Comparison of ENCODE assay signal across 14 mouse cellular contexts in genomic region chr9:107746679-107747078, GRCm38 (mm10). TPM values are rescaled to one million over a fixed set of nuclear protein-coding genes. Genes with fewer than 3 reads are reported as not detected.
DNase-seq lines count a peak whose midpoint lies in the region; ATAC-seq and TF ChIP-seq lines count a peak whose summit lies in the region.
"Had no signal": no experiment of that assay in that cellular context is flagged by ENCODE, and none has a peak within 500 bp of the region (broad histone marks: within the 10 kb centered on the region; RNA-seq: fewer than 3 reads in every experiment).

No protein-coding gene starts in this region.

- TF ChIP-seq EP300 in heart, postnatal 0 days (IDR thresholded peaks at IDR 0.05; ENCODE audit: low read depth), result no peak

- no peak for ATAC-seq in heart, postnatal 0 days (ENCODE audit: insufficient read depth, low read depth)
- no peak for ATAC-seq in heart, embryonic 11.5 days (replicated peaks; ENCODE audit: insufficient number of reproducible peaks, low FRiP score, low TSS enrichment)
- no peak for ATAC-seq in midbrain, postnatal 0 days (ENCODE audit: low FRiP score)
- no peak for ATAC-seq in midbrain, embryonic 11.5 days (ENCODE audit: low FRiP score)
- ATAC-seq: hindbrain, embryonic 16.5 days; midbrain, embryonic 15.5 days had no signal

- no peak overlapping the region for H3K4me3 ChIP-seq in heart, postnatal 0 days (ENCODE audit: low read depth, low read length)
- no peak overlapping the region for H3K4me3 ChIP-seq in heart, embryonic 11.5 days (ENCODE audit: low read depth, low read length)
- H3K4me3 ChIP-seq in midbrain, postnatal 0 days (ENCODE audit: low read depth, low read length), result no peak overlapping the region
- no peak overlapping the region for H3K4me3 ChIP-seq in midbrain, embryonic 11.5 days (ENCODE audit: low read depth, low read length)
- H3K4me3 ChIP-seq in embryonic facial prominence, embryonic 10.5 days, result no peak overlapping the region
- H3K4me3 ChIP-seq: erythroblast, embryonic 14.5 days; midbrain, embryonic 15.5 days; neural tube, embryonic 13.5 days had no signal

- H3K36me3 ChIP-seq in heart, postnatal 0 days (replicated peaks; ENCODE audit: control insufficient read depth, insufficient read depth, low read length), result peaks cover 98% of the 10 kb centered on the region
- peaks cover 90% of the 10 kb centered on the region for H3K36me3 ChIP-seq in heart, embryonic 11.5 days (ENCODE audit: control insufficient read depth, insufficient read depth, low read length)
- H3K36me3 ChIP-seq in midbrain, postnatal 0 days (ENCODE audit: insufficient read depth, low read length), result peaks cover 94% of the 10 kb centered on the region
- H3K36me3 ChIP-seq in midbrain, embryonic 11.5 days (ENCODE audit: control insufficient read depth, insufficient read depth, low read length), result peaks cover 78% of the 10 kb centered on the region
- peaks cover 100% of the 10 kb centered on the region for H3K36me3 ChIP-seq in embryonic facial prominence, embryonic 10.5 days (replicated peaks)

- no peak overlapping the region for H3K27ac ChIP-seq in heart, postnatal 0 days (ENCODE audit: low read depth)
- H3K27ac ChIP-seq in heart, embryonic 11.5 days (ENCODE audit: low read depth, low read length), result no peak overlapping the region
- H3K27ac ChIP-seq in midbrain, postnatal 0 days (ENCODE audit: low read depth, low read length), result no peak overlapping the region
- no peak overlapping the region for H3K27ac ChIP-seq in midbrain, embryonic 11.5 days (ENCODE audit: low read depth, low read length)
- H3K27ac ChIP-seq in embryonic facial prominence, embryonic 10.5 days (replicated peaks), result no peak overlapping the region
- H3K27ac ChIP-seq: midbrain, embryonic 15.5 days; neural tube, embryonic 13.5 days had no signal

- 0 out of 2 replicates have a peak, but pooled peaks have one; percentile 10 for TF ChIP-seq CTCF in heart, postnatal 0 days (IDR thresholded peaks at IDR 0.05; ENCODE audit: low read depth)
- TF ChIP-seq CTCF in midbrain, postnatal 0 days (IDR thresholded peaks at IDR 0.05), result peak; percentile 54

- H3K4me1 ChIP-seq in heart, postnatal 0 days (ENCODE audit: control insufficient read depth, insufficient read depth), result no peaks in the 10 kb centered on the region
- no peaks in the 10 kb centered on the region for H3K4me1 ChIP-seq in heart, embryonic 11.5 days (ENCODE audit: control insufficient read depth, insufficient read depth, low read length)
- no peaks in the 10 kb centered on the region for H3K4me1 ChIP-seq in midbrain, postnatal 0 days (ENCODE audit: insufficient read depth, low read length)
- no peaks in the 10 kb centered on the region for H3K4me1 ChIP-seq in midbrain, embryonic 11.5 days (ENCODE audit: control insufficient read depth, insufficient read depth, low read length)
- H3K4me1 ChIP-seq in embryonic facial prominence, embryonic 10.5 days, result no peaks in the 10 kb centered on the region
- H3K4me1 ChIP-seq: midbrain, embryonic 15.5 days; neural tube, embryonic 13.5 days had no signal

- H3K27me3 ChIP-seq in heart, postnatal 0 days (ENCODE audit: control insufficient read depth, insufficient read depth, low read length), result no peaks in the 10 kb centered on the region
- H3K27me3 ChIP-seq in heart, embryonic 11.5 days (ENCODE audit: control insufficient read depth, insufficient read depth, low read length), result no peaks in the 10 kb centered on the region
- H3K27me3 ChIP-seq in midbrain, postnatal 0 days (ENCODE audit: insufficient read depth, low read length), result no peaks in the 10 kb centered on the region
- no peaks in the 10 kb centered on the region for H3K27me3 ChIP-seq in midbrain, embryonic 11.5 days (ENCODE audit: control insufficient read depth, insufficient read depth, low read length)
- H3K27me3 ChIP-seq in embryonic facial prominence, embryonic 10.5 days (replicated peaks; ENCODE audit: low read depth, poor library complexity, severe bottlenecking), result no peaks in the 10 kb centered on the region
- H3K27me3 ChIP-seq: midbrain, embryonic 15.5 days; neural tube, embryonic 13.5 days had no signal

- WGBS in heart, postnatal 0 days, result 92% methylated on average over 3 of the region's 3 CpGs
- 87% methylated on average over 3 of the region's 3 CpGs for WGBS in heart, embryonic 11.5 days (ENCODE audit: insufficient replicate concordance)
- 96% methylated on average over 3 of the region's 3 CpGs for WGBS in midbrain, postnatal 0 days
- WGBS in midbrain, embryonic 11.5 days, result 91% methylated on average over 3 of the region's 3 CpGs
- WGBS in embryonic facial prominence, embryonic 10.5 days, result 95% methylated on average over 3 of the region's 3 CpGs

- H3K4me2 ChIP-seq in heart, postnatal 0 days (ENCODE audit: low read depth, low read length), result no peak overlapping the region
- H3K4me2 ChIP-seq in heart, embryonic 11.5 days, result no peak overlapping the region
- H3K4me2 ChIP-seq in midbrain, postnatal 0 days (ENCODE audit: low read depth, low read length, poor library complexity, severe bottlenecking), result no peak overlapping the region
- H3K4me2 ChIP-seq in midbrain, embryonic 11.5 days, result no peak overlapping the region
- H3K4me2 ChIP-seq: midbrain, embryonic 15.5 days; neural tube, embryonic 13.5 days had no signal

- no peak overlapping the region for H3K9ac ChIP-seq in heart, postnatal 0 days (replicated peaks; ENCODE audit: low read depth, low read length)
- H3K9ac ChIP-seq in heart, embryonic 11.5 days (ENCODE audit: low read depth, low read length), result no peak overlapping the region
- no peak overlapping the region for H3K9ac ChIP-seq in midbrain, postnatal 0 days (replicated peaks; ENCODE audit: low read length, poor library complexity, severe bottlenecking)
- H3K9ac ChIP-seq in midbrain, embryonic 11.5 days (ENCODE audit: low read length), result no peak overlapping the region
- H3K9ac ChIP-seq: midbrain, embryonic 15.5 days; neural tube, embryonic 13.5 days had no signal

- no peaks in the 10 kb centered on the region for H3K9me3 ChIP-seq in heart, postnatal 0 days (replicated peaks; ENCODE audit: control insufficient read depth, low read length)
- H3K9me3 ChIP-seq in heart, embryonic 11.5 days (replicated peaks; ENCODE audit: control insufficient read depth, low read length), result no peaks in the 10 kb centered on the region
- no peaks in the 10 kb centered on the region for H3K9me3 ChIP-seq in midbrain, postnatal 0 days (ENCODE audit: low read length)
- no peaks in the 10 kb centered on the region; the same call in 1 of the 2 replicates for H3K9me3 ChIP-seq in midbrain, embryonic 11.5 days (ENCODE audit: control insufficient read depth, low read length)
- peaks cover 4% of the 10 kb centered on the region; the same call in 1 of the 2 replicates for H3K9me3 ChIP-seq in embryonic facial prominence, embryonic 10.5 days
- H3K9me3 ChIP-seq: G1E; midbrain, embryonic 15.5 days; neural tube, embryonic 13.5 days had no signal

- no peak for DNase-seq in heart, postnatal 0 days (ENCODE audit: low spot score)
- DNase-seq in midbrain, postnatal 0 days (ENCODE audit: low spot score), result no peak
- DNase-seq in midbrain, embryonic 11.5 days (ENCODE audit: low spot score, missing footprints), result no peak
- DNase-seq in ZHBTc4 (ENCODE audit: low read depth, low spot score), result peak; percentile 54
- DNase-seq in embryonic facial prominence, embryonic 10.5 days (ENCODE audit: low spot score), result no peak
- DNase-seq in spleen, postnatal 4 days (ENCODE audit: low spot score in 2 of 2), result no peak
- DNase-seq: liver; lung, postnatal 4 days had no signal

RNA-seq across cellular contexts. Expression of gene Rbm5, which starts 24.1 kb away (rescaled TPM):
- 53.5 and 90.6 TPM in 2 replicates for total RNA-seq in heart, postnatal 0 days (2014; rRNA removed; ENCODE audit: low replicate concordance)
- polyA plus RNA-seq in heart, postnatal 0 days (2015; fragmentation: Nextera tagmentation; extraction: Ambion mirVana), result 81.7 and 88.9 TPM in 2 replicates
- polyA plus RNA-seq in heart, embryonic 11.5 days (2014; fragmentation: Nextera tagmentation; extraction: Ambion mirVana), result 113 and 135 TPM in 2 replicates
- 142 and 145 TPM in 2 replicates for total RNA-seq in midbrain, postnatal 0 days (2014; rRNA removed)
- 159 and 160 TPM in 2 replicates for polyA plus RNA-seq in midbrain, postnatal 0 days (2015; fragmentation: Nextera tagmentation; extraction: Ambion mirVana)
- 186 and 191 TPM in 2 replicates for polyA plus RNA-seq in midbrain, embryonic 11.5 days (2014; fragmentation: Nextera tagmentation; extraction: Ambion mirVana)
- polyA plus RNA-seq in embryonic facial prominence, embryonic 10.5 days (2016; fragmentation: Nextera tagmentation; extraction: Ambion mirVana), result 200 and 206 TPM in 2 replicates

RNA-seq across cellular contexts. Expression of gene Sema3f, which starts 36.4 kb away (rescaled TPM):
- total RNA-seq in heart, postnatal 0 days (2014; rRNA removed; ENCODE audit: low replicate concordance), result 38.4 and 59.5 TPM in 2 replicates
- 2.6 and 2.7 TPM in 2 replicates for polyA plus RNA-seq in heart, postnatal 0 days (2015; fragmentation: Nextera tagmentation; extraction: Ambion mirVana)
- 4.6 and 5.8 TPM in 2 replicates for polyA plus RNA-seq in heart, embryonic 11.5 days (2014; fragmentation: Nextera tagmentation; extraction: Ambion mirVana)
- 115 and 120 TPM in 2 replicates for total RNA-seq in midbrain, postnatal 0 days (2014; rRNA removed)
- 13.5 and 14.1 TPM in 2 replicates for polyA plus RNA-seq in midbrain, postnatal 0 days (2015; fragmentation: Nextera tagmentation; extraction: Ambion mirVana)
- 9.6 and 11.9 TPM in 2 replicates for polyA plus RNA-seq in midbrain, embryonic 11.5 days (2014; fragmentation: Nextera tagmentation; extraction: Ambion mirVana)
- 13.2 and 21.4 TPM in 2 replicates for polyA plus RNA-seq in embryonic facial prominence, embryonic 10.5 days (2016; fragmentation: Nextera tagmentation; extraction: Ambion mirVana)
- polyA plus RNA-seq: erythroblast, embryonic 14.5 days had no signal
